Mouse (Mus musculus): ENCODE measurements around the gene Gas6.

Gene Gas6

DNA sequence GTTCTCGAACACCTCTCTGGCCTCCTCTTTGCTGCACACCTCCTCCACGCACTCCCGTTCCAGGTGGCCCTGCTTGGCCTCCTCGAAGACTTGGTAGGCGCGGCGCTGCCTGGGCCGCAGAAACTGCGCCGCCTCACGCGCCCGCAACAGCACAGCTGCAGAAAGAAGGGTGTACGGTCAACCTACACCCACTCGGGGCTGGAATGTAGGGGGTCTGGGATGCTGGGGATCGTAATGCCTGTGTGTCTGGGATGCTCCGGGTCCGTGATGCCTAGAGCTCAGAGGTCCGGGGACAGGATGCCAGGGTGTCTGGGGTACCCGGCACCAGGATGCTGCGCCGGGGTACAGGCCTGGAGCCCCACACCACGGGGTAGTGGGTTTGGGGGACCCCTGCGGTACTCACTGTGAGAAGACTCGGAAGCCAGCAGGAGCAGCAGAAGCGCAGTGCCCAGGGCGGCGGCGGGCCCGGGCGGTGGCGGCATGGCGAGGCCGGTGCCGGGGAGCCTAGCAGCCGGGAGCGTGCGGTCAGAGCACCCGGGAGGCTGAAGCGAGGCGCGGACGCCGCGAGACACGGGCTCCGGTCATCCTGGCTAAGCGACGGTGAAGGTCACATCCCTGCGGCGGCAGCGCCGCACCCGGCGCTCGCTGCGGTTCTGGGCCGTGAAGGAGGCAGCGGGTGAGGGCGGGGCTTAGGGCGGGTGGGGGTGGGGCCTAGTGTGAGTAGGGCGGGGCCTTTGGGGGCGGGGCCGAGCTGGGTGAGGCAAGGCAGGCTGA is at the start of gene Gas6:
Gene Gas6, minus strand, starts transcription at position 633 of the 774 bp plus-strand sequence.
- peak; percentile 50 for DNase-seq

DNA sequence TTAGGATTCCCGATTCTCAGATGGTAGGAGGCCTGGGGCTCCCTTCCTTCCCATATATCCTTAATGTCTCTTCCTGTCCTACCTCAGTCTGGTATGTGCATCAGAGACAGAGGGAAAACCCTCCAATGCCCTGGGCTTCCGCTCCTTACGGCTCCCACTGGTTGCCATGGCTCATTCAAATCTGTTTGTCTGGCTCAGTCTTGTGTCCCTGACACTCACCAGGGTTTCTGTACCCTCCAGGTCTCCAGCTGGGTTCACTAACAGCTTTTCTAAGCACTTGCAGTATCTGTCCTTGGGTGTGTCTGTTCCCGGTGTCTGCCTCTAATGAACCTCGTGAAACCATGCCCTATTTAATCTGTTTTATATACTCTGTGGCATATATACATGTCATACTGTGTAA is 47.2 kb upstream of the Gas6 start:
- DNase-seq, result no peak

DNA sequence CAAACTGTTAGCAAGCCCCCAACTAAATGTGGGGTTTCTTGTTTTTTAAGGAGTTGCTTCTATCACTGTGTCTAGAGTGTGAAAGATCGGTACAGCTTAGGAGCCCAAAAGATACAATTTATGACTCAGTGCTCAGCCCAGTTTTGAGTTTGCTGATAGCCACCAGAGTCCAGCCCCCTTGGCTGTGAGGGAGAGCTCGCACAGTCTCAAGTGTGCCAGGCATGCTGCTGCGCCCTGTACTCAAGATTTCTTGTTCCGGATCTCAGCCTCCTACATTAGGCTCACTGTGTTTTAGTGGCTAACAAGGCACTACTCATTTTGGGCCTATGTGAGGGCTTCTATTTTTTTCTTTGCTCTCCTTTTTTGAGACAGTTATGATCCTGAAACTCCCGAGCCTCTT is 45.8 kb upstream of the Gas6 start:
- DNase-seq, result no peak

DNA sequence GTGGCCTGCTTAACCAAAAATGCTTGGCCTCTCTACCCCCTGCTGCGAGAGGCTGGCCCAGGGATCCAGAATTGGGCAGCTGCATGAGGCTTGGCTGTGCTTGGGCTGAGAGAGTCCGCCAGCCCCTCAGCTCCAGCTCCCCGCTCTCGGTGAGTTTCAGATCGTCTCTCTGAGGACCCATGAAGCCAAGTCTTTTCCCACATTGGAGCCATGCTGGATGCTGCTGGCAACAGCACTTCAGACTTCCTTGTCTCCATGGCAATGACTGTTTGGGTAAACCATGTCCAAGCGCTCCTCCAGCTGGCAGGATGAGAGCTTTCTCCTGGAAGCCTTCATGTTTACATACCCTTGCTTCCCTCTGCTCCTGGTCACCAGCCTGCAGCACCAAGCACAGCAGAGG is 44.5 kb upstream of the Gas6 start:
- DNase-seq, result no peak

DNA sequence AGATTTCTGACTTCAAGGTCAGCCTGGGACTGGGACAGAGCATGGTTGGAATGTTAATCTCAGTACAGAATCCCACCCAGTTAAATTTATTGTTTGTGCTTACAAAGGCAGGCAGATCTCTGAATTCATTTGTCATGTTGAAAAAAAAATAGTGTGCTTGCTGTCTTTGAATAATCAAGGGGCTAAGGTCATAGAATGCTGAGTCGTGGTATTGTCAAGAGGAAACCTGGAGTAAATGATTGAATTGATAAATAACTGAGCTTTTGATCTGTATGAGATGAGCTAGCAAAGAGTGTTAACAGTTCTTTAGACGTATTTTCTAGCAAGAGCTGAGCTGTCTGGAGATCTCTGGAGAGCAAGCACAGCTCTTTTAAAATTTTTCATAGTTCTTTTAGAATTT is 42.8 kb upstream of the Gas6 start:
- DNase-seq, result no peak

DNA sequence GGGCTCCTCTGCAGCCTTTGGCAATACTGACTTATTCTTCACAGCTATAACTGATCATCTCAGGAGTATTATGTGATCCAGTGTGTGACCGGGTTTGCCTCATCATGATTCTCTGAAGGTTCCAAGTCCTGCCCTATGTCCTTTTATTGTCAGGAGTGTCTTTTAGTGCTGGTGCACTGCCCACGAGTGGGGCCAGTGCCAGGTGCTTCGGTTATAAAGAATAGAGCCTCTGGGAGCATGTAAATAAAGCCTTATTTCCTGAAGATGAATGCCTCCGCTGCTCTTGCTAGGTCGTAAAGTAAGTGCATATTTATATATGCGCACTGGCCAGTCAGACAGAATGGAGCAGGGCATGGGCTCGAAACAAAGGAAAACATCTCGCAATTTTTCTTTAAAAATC is 38.8 kb upstream of the Gas6 start:
- no peak for DNase-seq

DNA sequence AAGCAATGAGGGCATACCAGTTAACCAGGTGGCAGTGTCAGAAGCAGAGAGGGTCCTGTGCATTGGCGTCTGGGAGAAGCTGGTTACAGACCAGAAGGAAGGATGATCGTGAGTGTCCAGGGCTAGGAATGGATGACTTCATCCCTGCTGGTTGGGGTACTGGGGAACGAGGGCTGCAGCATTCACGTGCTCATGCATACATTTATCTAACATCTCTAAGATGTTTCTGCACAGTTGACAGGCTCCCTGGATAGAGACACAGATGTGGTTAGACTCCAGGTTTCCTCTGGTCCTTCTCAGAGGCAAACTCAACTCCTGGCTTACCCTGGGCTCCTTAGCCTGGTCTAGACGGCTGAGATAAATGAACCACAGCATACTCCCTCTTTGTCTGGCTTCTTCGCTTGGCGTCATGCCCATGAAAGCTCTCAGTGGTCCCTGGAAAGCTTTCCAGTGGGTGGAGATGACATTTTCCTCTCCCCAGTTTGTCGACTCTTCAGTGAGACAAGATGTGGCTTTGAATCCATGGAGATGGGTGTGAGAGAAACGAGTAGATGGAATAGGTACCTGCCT is 37.4 kb upstream of the Gas6 start:
- DNase-seq, result no peak

DNA sequence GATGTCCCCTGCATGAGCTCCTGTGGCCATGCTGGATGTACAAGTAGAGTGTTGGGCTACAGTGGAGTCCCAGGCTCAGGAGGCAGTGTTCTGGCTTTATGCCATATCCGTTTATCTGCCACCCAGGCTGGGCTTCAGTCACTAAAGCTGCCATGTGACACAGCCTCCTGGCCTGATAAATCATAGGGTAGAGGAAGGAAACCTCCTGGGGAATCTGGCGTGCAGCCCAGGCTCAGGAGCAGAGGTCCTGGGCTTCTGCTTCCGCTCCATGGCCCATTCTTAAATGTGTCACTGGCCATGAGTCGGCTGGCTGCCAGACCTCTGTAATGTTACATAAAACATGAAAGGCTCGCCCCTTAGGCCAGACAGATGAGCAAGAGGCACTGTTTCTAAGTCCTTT is 36.7 kb upstream of the Gas6 start:
- no peak for DNase-seq

DNA sequence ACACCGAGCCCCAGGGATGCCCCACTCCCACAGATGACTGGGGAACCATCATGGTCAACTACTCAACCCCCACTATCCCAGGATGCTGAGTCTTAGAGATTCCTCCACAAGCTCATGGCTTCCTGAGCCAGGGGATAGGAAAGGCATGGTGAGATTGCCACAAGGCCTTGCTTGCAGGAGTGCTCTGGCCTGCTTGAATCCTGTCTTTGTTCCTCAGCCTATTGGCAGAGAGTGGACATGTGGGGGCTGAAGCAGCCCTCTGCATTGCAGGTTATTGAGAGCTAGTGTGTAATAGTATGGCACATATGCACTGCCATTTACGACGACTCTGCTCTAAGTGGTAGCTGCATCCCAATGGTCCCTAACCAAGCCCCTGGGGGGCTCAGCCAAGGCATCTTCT is 36.1 kb upstream of the Gas6 start:
- no peak for DNase-seq

DNA sequence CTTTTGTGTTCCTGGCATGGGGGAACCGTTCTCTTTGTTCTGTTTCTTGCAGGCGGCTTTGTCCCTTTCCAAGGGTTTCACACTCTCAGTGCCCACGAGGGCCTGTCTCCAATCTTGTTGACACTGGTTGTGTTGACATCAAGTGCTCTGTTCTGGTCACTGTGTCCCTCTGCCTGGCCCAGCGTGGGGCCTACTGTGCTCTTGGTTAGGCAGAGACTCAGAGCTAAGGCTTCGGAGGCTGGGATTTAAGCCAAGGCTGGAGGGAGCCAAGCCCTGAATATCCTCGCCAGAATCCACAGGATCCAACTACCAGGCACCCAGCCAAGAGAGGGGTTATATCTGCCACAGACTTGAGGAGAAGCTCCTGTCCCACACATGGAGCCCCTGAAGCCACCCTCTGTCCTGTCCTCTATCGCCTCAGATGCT is 35.6 kb upstream of the Gas6 start:
- no peak for DNase-seq

DNA sequence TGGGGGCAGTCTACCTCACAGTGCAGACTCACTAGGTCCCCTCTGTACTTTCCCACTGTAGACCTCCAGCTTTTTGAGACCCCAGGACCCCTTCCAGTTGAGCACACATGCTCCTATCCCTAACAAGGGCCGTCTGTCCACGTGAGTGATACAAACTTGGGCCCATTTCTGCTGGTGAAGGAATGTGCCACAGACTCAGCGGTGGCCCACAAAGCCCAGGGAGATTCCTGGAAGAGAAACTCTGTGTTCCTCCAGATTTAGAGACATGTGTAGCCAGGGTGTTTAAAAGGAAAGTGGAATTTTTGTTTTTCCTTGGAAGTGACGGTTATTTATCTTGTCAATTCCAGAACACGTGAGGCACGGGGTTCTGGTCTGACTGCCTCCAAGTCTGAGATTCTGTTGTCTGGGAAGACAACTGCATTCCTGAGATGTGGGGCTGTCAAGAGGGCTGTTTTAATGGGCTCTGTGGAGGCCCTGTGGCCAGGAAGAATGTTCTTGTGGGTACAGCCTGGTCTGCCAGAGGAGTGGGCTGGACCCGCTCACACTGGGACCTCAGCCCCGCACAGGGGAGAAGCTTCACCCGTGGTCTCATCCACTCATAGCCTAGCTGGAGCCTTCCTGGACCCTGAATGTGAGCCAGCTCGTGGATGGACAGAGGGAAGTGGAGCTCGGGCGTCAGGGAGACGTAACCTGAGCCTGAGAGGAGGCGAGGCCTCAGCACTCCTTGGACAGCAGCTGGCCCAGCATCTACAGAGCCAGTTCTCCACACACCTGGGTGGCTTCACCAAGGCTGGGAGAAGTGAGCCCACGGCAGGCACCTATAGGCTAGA is 34.9 kb upstream of the Gas6 start:
- DNase-seq, result no peak

DNA sequence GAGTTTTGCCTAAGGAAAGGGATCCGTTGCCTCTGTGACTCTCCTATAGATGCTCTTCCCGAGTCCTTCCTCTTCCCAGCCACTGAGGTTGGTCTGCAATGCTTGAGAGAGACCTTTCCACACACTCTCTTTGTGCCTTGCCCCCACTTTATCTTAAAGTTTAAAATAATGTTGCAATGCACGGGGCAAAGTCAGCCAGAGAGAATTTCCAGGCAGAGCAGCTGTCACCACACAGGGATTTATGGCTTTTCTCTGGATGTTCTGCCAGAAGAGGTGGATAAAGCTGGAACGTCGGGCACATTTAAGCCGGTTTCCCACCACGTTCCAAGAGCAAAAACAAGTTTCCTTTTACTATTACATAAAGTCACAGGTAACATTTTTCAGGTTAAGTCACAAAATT is 27.1 kb upstream of the Gas6 start:
- no peak for DNase-seq

DNA sequence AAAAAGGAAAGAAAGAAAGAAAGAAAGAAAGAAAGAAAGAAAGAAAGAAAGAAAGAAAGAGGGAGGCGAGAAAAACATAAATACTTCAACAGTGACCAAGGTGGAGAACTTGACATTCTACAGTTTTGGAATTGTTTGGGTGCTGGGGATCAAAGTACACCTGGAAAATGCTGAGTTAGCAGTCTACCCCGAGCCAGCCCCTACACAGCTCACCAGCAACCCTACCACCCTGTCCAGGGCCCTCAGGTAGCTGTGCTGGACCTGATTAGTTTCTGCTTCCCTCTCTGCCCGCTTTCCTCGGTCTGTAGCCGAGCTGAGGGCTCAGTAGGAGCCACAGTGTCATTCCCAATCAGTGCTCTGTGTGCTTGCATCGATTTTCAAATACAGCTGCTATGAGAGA is 26.1 kb upstream of the Gas6 start:
- DNase-seq, result no peak

DNA sequence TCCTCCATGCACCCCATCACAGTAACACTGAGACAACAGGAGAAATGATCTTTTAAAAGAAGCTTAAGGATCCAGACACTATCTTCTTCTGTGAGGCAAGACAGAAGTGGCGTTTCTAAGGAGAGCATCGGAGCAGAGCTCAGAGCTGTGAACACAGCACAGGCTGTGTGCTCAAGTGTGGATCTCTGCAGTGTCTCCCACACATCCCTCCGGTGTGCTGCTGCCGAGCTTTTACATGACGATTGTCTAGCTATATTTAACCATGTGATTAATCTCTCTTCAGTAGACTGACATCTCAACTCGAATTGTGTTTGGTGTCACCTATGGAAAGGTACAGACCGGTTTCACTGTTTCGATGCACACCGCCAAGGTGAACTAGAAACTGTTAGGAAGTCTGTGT is 25.2 kb upstream of the Gas6 start:
- no peak for DNase-seq

DNA sequence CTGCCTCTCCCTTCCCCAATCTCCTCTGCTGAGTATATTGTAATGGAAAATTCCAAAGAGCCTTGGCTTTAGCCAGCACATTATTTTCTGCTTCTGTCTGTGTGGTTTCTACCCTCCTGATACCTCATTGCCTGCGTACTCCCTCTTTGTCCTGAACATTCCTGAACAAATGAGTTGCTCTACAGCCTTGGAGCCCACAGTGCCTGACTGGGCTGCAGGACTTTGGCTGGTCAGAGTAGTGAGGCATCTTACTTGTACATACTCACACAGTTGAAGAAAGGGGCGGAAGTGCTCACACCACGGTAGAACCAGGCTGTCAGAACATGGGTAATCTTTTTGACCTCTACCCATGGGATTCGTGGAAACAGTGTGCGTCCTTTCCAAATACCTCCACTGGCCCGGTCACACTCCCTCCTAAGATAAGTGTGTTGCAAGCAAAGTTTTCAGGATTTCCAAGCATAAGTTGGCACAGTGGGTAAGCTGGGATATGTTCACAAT is 23.0 kb upstream of the Gas6 start:
- no peak for DNase-seq

DNA sequence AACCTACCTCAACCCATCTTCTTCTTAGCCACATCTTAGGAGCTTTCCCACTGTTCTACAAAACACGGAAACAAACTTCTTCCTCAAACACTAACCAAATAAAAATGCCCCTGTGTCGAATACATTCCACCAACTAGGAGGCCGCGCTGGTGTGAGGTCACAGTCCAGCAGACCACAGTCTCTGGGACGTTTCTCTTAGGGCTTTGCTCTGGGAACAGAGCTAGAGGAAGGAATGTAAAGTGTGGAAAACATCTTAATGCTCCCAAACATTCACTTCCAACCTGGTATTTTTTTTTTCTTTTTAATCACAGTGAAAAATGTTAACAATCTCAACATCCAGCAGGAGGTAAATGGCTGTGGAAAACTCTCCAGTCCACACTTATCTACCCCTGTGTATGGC is 22.4 kb upstream of the Gas6 start:
- DNase-seq, result no peak

DNA sequence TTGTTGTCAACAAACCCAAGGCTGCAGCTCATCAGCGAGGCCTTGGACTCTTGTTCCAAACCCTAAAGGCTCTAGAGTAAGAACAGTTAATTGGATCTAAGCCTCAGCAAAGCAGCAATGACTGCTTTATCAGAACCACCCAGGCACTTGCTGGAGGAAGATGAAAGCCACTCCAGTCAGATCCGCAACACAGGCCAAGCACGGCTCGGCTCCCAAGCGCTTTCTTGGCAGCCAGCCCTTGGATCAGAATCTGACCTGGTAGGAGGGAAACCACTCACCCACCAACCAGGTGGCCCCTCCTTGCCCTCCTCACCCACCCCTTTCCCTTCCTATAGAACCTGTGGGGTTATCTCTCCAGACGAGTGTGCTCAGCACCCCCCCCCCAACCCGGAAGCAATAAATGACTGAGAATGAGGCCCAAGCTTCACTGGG is 21.7 kb upstream of the Gas6 start:
- no peak for DNase-seq

DNA sequence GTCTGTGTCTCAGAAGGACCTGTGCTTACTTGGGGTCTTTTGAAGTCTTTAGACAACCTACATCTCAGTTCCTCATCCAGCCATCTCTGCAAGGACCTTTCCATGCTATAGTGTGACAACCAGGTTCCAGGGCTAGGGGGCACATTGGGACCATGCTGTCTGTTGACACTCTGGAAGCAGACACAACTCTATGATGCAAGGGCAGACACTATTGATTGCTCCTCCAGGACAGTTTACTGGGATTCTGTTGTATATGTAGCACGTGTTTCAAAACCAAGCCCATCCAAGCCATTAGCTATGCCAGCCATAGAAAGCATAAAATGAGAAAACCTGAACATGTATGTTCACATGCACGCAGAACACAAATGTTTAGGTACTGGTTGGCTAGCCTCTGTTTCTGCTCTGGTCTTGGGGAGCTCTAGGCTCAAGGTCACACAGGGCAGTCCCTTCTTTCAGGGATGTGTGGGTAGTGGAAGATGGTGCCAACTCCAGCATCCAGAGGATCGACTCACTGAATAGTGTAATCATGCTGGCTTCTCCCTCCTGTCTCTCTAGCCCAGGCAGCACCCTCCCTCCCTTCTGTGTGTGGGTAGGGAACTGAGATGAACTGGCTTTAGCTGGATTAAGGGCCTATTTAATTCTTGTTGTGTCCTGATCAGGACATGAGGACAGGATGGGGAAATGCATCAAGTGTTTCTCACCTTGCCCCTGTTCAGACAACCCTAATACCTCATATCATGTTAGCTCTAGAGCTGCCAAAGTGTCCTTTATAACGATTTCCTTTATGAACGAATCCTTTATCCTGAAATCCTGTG is 19.5 kb upstream of the Gas6 start:
- no peak for DNase-seq

DNA sequence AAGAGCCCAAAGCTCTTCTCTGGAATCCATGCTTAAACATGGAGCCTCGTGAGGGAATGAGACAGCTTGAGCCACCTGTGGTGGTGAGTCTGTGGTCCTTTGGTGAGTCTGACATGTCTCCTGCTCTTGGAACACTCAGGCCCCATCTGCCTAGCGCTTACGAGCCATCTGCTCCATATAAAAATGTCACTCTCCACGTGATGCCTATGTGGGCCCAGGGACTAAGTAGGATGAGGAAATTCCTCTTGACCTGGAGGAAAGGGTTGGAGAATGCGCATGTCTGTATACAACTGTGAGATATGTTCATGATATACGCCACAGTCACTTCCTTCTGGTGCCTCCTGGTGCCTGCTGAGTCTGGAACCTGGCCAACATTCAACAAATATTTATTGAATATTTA is 18.4 kb upstream of the Gas6 start:
- no peak for DNase-seq

DNA sequence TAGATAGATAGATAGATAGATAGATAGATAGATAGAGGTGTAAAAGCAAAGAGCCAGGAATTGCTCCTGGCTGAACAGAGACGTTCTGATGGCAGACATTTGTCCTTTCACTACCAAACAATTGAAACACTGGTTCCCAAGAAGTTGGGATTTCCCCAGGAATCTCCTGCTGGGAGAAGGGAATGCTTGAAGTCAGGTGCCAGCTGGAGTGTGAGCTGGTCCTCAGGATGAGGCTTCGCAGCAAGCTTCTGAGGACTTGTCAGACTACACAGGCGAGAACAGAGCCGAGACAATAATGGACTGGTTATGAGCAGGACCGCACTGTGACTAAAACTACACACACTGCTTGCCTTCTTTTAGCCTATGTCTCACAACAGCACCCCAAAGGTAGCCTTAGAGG is 17.7 kb upstream of the Gas6 start:
- DNase-seq, result no peak

DNA sequence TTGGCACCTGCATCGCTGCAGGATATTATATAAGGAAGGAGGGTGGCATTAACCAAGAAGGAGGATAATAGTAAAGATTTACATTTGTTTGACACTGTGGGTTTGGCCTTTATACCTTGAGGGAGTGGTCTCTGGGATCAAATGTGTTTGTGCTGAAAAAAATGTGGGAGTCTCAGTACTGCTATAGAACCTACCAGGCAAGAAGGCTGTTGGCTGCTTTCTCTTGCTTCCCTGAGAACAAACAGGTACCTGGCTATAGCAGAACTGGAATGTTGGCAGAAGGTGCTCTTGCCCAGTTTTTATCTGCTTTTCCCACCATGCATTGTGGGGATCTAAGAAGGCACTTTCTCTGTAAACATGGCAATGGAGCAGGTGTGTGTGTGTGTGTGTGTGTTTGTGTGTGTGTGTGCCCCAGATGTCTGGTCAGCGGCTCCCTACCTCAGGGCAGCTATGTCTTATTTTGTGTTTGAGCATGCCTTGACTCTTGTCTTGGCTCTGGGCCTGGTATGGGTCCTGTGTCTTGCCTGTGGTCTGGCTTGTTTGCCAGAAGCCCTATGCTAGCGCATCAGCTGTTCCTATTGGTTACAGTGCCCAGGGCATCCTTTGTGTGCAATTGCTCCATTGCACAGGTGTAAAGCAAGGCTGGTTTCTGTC is 13.1 kb upstream of the Gas6 start:
- DNase-seq, result no peak

DNA sequence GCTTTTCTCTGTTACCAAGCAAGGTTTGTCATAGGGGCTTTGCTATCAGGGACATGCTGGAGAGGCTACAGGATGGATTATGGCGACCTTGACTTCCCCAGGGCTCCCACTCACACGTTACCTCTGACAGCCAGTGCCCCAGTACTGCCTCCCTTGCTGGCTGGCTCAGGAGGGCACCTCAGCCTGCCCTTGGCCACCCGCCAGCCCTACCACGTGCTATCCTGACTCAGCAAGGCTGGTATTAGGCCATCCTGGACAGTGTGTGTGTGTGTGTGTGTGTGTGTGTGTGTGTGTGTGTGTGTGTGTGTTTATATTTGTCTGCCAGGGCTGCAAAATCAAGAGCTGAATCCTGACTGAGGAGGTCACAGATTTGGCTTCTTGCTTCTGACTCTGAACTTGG is 12.6 kb upstream of the Gas6 start:
- no peak for DNase-seq
